Mouse (Mus musculus): ENCODE data around the gene Uroc1. TPM values are rescaled to one million over a fixed set of nuclear protein-coding genes. Genes with fewer than 3 reads are reported as not detected.

Gene Uroc1
- total RNA-seq, 2 experiments from 2014 or later = not detected

- DNase-seq (ENCODE audit: extremely low spot score in 1 of 2, low spot score in 2 of 2) = no peak
- Histone ChIP-seq H3K27ac (no peak overlapping the region), H3K4me3 (no peak overlapping the region)
- no peak for TF ChIP-seq CTCF (IDR thresholded peaks at IDR 0.05)
- intact Hi-C loops (cut with DNase I) = no loop called here
Measured at GRCm38 (mm10) chr6:90360024-90360781, 27.1 kb downstream of the Uroc1 start.

- no peak for DNase-seq (ENCODE audit: extremely low spot score in 1 of 2, low spot score in 2 of 2)
- intact Hi-C loops (cut with DNase I) = no loop called here
- TF ChIP-seq CTCF (IDR thresholded peaks at IDR 0.05) = no peak
- Histone ChIP-seq H3K27ac (no peak overlapping the region), H3K4me3 (no peak overlapping the region)
Measured at GRCm38 (mm10) chr6:90360922-90361614, 28.0 kb downstream of the Uroc1 start.

DNA sequence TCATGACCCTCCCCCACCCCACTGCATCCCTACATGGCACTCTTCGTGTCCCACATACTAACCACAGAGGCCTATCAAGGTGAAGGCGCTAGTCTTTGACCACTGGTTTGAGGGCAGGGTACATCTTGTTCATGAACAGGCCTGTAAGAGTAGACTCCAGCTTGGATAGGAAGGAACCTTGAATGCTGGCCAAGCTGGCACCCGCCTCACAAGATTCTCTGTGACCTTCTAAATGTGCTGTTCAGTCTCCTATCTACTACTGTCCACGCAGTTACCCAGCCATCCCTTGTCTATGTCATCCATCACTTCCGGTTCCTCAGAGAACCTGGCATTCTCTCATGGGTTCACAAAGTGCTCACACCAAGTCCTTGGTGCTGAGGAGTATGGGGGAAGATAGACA lies 30.2 kb downstream of the Uroc1 start:
- no peak for DNase-seq (ENCODE audit: extremely low spot score in 1 of 2, low spot score in 2 of 2)

DNA sequence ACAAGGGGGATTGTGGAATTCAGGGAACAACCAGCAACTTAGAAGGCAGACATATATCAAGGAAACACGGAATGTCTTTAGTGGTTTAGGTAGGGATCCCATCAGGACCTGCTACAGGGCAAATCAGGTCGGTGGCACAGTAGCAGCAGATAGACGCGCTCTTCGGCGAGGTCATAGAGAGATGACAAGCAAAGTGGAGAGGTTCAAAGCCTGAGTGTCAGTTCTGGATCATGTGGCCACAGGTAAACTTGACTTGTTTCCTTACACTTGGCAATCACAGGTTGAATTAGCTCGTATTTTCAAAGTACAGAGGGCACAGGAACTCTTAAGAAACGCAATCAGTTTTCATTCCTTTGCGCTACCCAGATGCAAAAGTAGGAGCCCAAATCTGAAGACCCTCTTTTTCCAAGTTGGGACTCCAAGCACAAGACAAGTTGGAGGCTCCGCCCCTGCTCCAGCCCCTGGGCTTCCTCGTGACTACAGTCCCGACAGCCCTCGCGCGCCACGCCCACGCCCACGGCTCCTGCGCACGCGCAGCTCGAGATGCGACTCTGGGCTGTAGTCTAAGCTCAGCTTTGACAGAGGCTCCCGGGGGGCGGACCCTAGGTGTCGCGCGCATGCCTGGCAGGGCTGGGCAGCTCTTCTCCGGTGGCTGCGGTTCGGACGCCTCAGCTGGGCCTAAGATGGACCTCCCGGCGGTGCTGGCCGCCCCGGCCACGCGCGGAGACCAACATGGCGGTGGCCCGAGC lies 36.1 kb downstream of the Uroc1 start, which contains the start of gene Zxdc:
Gene Zxdc (plus strand): TSS at position 517 of the 749 bp plus-strand sequence.
- intact Hi-C loops (cut with DNase I) = no loop called here
- no peak for TF ChIP-seq CTCF (IDR thresholded peaks at IDR 0.05)
- H3K27ac ChIP-seq = peak within 1 kb of the TSS; percentile 89

More for the DNA sequence above, 30.2 kb downstream of the Uroc1 start:
- no peak for TF ChIP-seq CTCF (IDR thresholded peaks at IDR 0.05)
- Histone ChIP-seq H3K27ac (no peak overlapping the region), H3K4me3 (no peak overlapping the region)
- intact Hi-C loops (cut with DNase I) = no loop called here

DNA sequence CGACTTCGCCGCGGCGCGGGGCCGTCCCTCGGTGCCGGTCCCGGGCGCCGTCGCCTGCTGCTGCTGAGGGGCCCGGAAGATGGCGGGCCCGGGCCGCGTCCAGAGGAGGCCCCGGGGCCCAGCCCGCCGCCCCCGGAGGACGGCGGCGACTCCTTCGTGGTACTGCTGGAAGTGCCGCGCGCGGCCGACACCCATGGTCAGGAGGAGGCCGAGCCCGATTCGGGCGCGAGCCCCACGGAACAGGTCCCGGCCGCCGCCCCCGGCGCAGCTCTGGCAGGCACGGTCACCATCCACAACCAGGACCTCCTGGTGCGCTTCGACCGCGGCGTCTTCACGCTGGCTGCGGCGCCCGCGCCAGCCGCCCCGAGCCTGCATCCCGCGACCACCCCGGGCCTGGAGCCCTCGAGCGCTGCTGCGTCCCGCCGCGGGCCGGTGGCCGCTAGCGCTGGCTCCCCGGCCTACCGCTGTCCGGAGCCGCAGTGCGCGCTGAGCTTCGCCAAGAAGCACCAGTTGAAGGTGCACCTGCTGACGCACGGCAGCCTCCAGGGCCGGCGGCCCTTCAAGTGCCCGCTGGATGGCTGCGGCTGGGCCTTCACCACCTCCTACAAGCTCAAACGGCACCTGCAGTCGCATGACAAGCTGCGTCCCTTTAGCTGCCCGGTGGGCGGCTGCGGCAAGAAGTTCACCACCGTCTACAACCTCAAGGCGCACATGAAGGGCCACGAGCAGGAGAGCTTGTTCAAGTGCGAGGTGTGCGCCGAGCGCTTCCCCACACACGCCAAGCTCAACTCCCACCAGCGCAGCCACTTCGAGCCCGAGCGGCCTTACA lies 36.9 kb downstream of the Uroc1 start:
- intact Hi-C loops (cut with DNase I) = loop anchor here (5.0 kb wide), 1 partner anchor 52 kb away; no protein-coding TSS in a partner anchor

More for the DNA sequence above, 36.1 kb downstream of the Uroc1 start, which contains the start of gene Zxdc:
- H3K4me3 ChIP-seq = peak within 1 kb of the TSS; percentile 94
- DNase-seq (ENCODE audit: extremely low spot score in 1 of 2, low spot score in 2 of 2) = peak; percentile 100

GRCm38 (mm10) chr6:90374647-90375046 lies 41.6 kb downstream of the Uroc1 start:
- no peak for TF ChIP-seq CTCF (IDR thresholded peaks at IDR 0.05)
- DNase-seq (ENCODE audit: extremely low spot score in 1 of 2, low spot score in 2 of 2) = no peak
- intact Hi-C loops (cut with DNase I) = loop anchor here (5.0 kb wide), 1 partner anchor 48 kb away; no protein-coding TSS in a partner anchor
- Histone ChIP-seq H3K27ac (no peak overlapping the region), H3K4me3 (no peak overlapping the region)

More for the DNA sequence above, 36.9 kb downstream of the Uroc1 start:
- peak; percentile 37 to 47 for DNase-seq (ENCODE audit: extremely low spot score in 1 of 2, low spot score in 2 of 2)
- peak overlapping the region; percentile 89 for H3K27ac ChIP-seq
- TF ChIP-seq CTCF (IDR thresholded peaks at IDR 0.05) = no peak; the same call in 1 of the 2 replicates
- H3K4me3 ChIP-seq = peak overlapping the region; percentile 94

GRCm38 (mm10) chr6:90377708-90378107 lies 44.6 kb downstream of the Uroc1 start:
- Histone ChIP-seq H3K27ac (no peak overlapping the region), H3K4me3 (no peak overlapping the region)
- DNase-seq (ENCODE audit: extremely low spot score in 1 of 2, low spot score in 2 of 2) = no peak
- intact Hi-C loops (cut with DNase I) = no loop called here
- TF ChIP-seq CTCF (IDR thresholded peaks at IDR 0.05) = no peak

GRCm38 (mm10) chr6:90381465-90381864 lies 48.4 kb downstream of the Uroc1 start:
- DNase-seq (ENCODE audit: extremely low spot score in 1 of 2, low spot score in 2 of 2) = no peak
- H3K4me3 ChIP-seq = no peak overlapping the region
- intact Hi-C loops (cut with DNase I) = no loop called here
- TF ChIP-seq CTCF (IDR thresholded peaks at IDR 0.05) = no peak
- H3K27ac ChIP-seq = no peak overlapping the region

- no peak for TF ChIP-seq CTCF (IDR thresholded peaks at IDR 0.05)
- intact Hi-C loops (cut with DNase I) = no loop called here
- no peak for DNase-seq (ENCODE audit: extremely low spot score in 1 of 2, low spot score in 2 of 2)
- Histone ChIP-seq H3K27ac (no peak overlapping the region), H3K4me3 (no peak overlapping the region)
Measured at GRCm38 (mm10) chr6:90390629-90391028, 57.5 kb downstream of the Uroc1 start.

- no peak overlapping the region for H3K4me3 ChIP-seq
- intact Hi-C loops (cut with DNase I) = no loop called here
- no peak for TF ChIP-seq CTCF (IDR thresholded peaks at IDR 0.05)
Measured at GRCm38 (mm10) chr6:90393948-90394347, 60.9 kb downstream of the Uroc1 start.

GRCm38 (mm10) chr6:90395751-90396150 lies 62.7 kb downstream of the Uroc1 start:
- no peak overlapping the region for H3K4me3 ChIP-seq
- TF ChIP-seq CTCF (IDR thresholded peaks at IDR 0.05) = no peak
- no peak for DNase-seq (ENCODE audit: extremely low spot score in 1 of 2, low spot score in 2 of 2)
- H3K27ac ChIP-seq = no peak overlapping the region
- intact Hi-C loops (cut with DNase I) = no loop called here

More at GRCm38 (mm10) chr6:90393948-90394347, 60.9 kb downstream of the Uroc1 start:
- H3K27ac ChIP-seq = no peak overlapping the region
- no peak for DNase-seq (ENCODE audit: extremely low spot score in 1 of 2, low spot score in 2 of 2)
